Mouse (Mus musculus) MEL (cell line): ENCODE measurements around the gene Drg1. TPM values are rescaled to one million over a fixed set of nuclear protein-coding genes. Genes with fewer than 3 reads are reported as not detected.
A peak's percentile ranks its signal among the peaks of the same experiment; 100 is the strongest.

Experiments
- DNase-seq: peaks from one replicate; pipeline ENCODE4 v3.0.0; 2011; ENCODE audit warnings: low read depth, low spot score
- H3K27ac ChIP-seq: 2 replicates; pipeline ENCODE4 v1.5.1; 2012; ENCODE audit warnings: low read depth, mild to moderate bottlenecking, control low read depth, low read length, moderate library complexity; ENCODE audit not compliant: control insufficient read depth
- H3K27me3 ChIP-seq, 2 experiments: fragments of 150-350 bp in 1 of 2; sonication (generic) in 1 of 2; 2 replicates each; pipeline ENCODE4 v1.6.1; 2012; ENCODE audit warnings: low read length in 2 of 2, mild to moderate bottlenecking in 2 of 2, improper control_type of control experiment in 1 of 2, moderate library complexity in 1 of 2; ENCODE audit not compliant: insufficient read depth in 2 of 2, control insufficient read depth in 1 of 2
- H3K36me3 ChIP-seq, 2 experiments: 2 replicates each; pipeline ENCODE4 v1.6.1; 2012 to 2014; ENCODE audit warnings: low read length in 2 of 2, improper control_type of control experiment in 1 of 2, inconsistent platforms in 1 of 2, mild to moderate bottlenecking in 1 of 2; ENCODE audit not compliant: insufficient read depth in 2 of 2, control insufficient read depth in 1 of 2
- H3K4me1 ChIP-seq, 2 experiments: fragments of 150-350 bp in 1 of 2; sonication (generic) in 1 of 2; 2 replicates each; pipeline ENCODE4 v1.6.1; 2012; ENCODE audit warnings: low read length in 2 of 2, improper control_type of control experiment in 1 of 2, mild to moderate bottlenecking in 1 of 2; ENCODE audit not compliant: insufficient read depth in 2 of 2, control insufficient read depth in 1 of 2
- H3K4me3 ChIP-seq, 2 experiments: fragments of 150-350 bp in 1 of 2; sonication (generic) in 1 of 2; 2 replicates each; pipeline ENCODE4 v1.5.1; 2012; ENCODE audit warnings: low read depth in 2 of 2, low read length in 2 of 2, mild to moderate bottlenecking in 2 of 2, moderate library complexity in 2 of 2, control low read depth in 1 of 2, improper control_type of control experiment in 1 of 2; ENCODE audit not compliant: control insufficient read depth in 1 of 2, insufficient read depth in 1 of 2
- H3K79me2 ChIP-seq: 2 replicates; pipeline ENCODE4 v1.6.1; 2012; ENCODE audit warnings: mild to moderate bottlenecking, low read length, moderate library complexity; ENCODE audit not compliant: control insufficient read depth, poor library complexity, insufficient read depth
- H3K9ac ChIP-seq: 2 replicates; pipeline ENCODE4 v1.6.1; 2012; ENCODE audit warnings: low read depth, mild to moderate bottlenecking, control low read depth, low read length, moderate library complexity; ENCODE audit not compliant: control insufficient read depth, poor library complexity, severe bottlenecking
- H3K9me3 ChIP-seq: fragments of 150-350 bp; sonication (generic); replicated peaks from 2 replicates; pipeline ENCODE4 v1.6.1; 2012; ENCODE audit warnings: mild to moderate bottlenecking, low read length, improper control_type of control experiment, moderate library complexity; ENCODE audit not compliant: insufficient read depth
- BHLHE40 ChIP-seq: IDR thresholded peaks from 2 replicates; pipeline ENCODE4 v1.6.1; 2012; ENCODE audit warnings: low read depth, mild to moderate bottlenecking, inconsistent platforms, low read length, improper control_type of control experiment, borderline replicate concordance
- CHD1 ChIP-seq: IDR thresholded peaks from 2 replicates; pipeline ENCODE4 v1.6.1; 2012; ENCODE audit warnings: low read depth, mild to moderate bottlenecking, inconsistent platforms, low read length, improper control_type of control experiment
- CTCF ChIP-seq, 3 experiments: IDR thresholded peaks in 2 of 3; conservative IDR thresholded peaks in 1 of 3; 2 replicates each; pipeline ENCODE4 v1.5.1; 2011 to 2012; ENCODE audit warnings: low read length in 3 of 3, low read depth in 2 of 3, mild to moderate bottlenecking in 2 of 3, improper control_type of control experiment in 1 of 3, inconsistent platforms in 1 of 3, mixed read lengths in 1 of 3, moderate library complexity in 1 of 3; ENCODE audit not compliant: control insufficient read depth in 1 of 3, insufficient read depth in 1 of 3, poor library complexity in 1 of 3, severe bottlenecking in 1 of 3
- EP300 ChIP-seq, 2 experiments: IDR thresholded peaks; 2 replicates each; pipeline ENCODE4 v1.6.1; 2011; ENCODE audit warnings: improper control_type of control experiment in 2 of 2, low read length in 2 of 2, low read depth in 1 of 2, mild to moderate bottlenecking in 1 of 2
- ETS1 ChIP-seq: IDR thresholded peaks from 2 replicates; pipeline ENCODE4 v1.6.1; 2012; ENCODE audit warnings: low read depth, mild to moderate bottlenecking, inconsistent platforms, low read length, improper control_type of control experiment, moderate library complexity
- GABPA ChIP-seq: IDR thresholded peaks from 2 replicates; pipeline ENCODE4 v1.6.1; 2012; ENCODE audit warnings: low read depth, mild to moderate bottlenecking, inconsistent platforms, low read length, improper control_type of control experiment, moderate library complexity
- GATA1 ChIP-seq: IDR thresholded peaks from 2 replicates; pipeline ENCODE4 v1.6.1; 2011; ENCODE audit warnings: low read depth, low read length, improper control_type of control experiment
- KAT2A ChIP-seq: conservative IDR thresholded peaks from 2 replicates; pipeline ENCODE4 v1.6.1; 2012; ENCODE audit warnings: low read depth, low read length, improper control_type of control experiment, inconsistent platforms
- MAFK ChIP-seq: IDR thresholded peaks from 2 replicates; pipeline ENCODE4 v1.6.1; 2011; ENCODE audit warnings: low read depth, mild to moderate bottlenecking, low read length, improper control_type of control experiment, borderline replicate concordance
- MAX ChIP-seq: IDR thresholded peaks from 2 replicates; pipeline ENCODE4 v1.6.1; 2011; ENCODE audit warnings: low read length, improper control_type of control experiment
- MEF2A ChIP-seq: IDR thresholded peaks from 2 replicates; pipeline ENCODE4 v1.6.1; 2014; ENCODE audit warnings: low read depth, mild to moderate bottlenecking, inconsistent platforms, low read length, improper control_type of control experiment; ENCODE audit not compliant: poor library complexity, insufficient replicate concordance, severe bottlenecking; ENCODE audit errors: extremely low read depth
- MXI1 ChIP-seq: IDR thresholded peaks from 2 replicates; pipeline ENCODE4 v1.6.1; 2011; ENCODE audit warnings: mild to moderate bottlenecking, low read depth, low read length, improper control_type of control experiment
- MYC ChIP-seq: IDR thresholded peaks from 2 replicates; pipeline ENCODE4 v1.6.1; 2011; ENCODE audit warnings: low read depth, mild to moderate bottlenecking, low read length, improper control_type of control experiment, moderate library complexity
- NELFE ChIP-seq: IDR thresholded peaks from 2 replicates; pipeline ENCODE4 v1.6.1; 2011; ENCODE audit warnings: low read depth, low read length, improper control_type of control experiment
- NRF1 ChIP-seq: IDR thresholded peaks from 2 replicates; pipeline ENCODE4 v1.6.1; 2014; ENCODE audit warnings: low read depth, mild to moderate bottlenecking, inconsistent platforms, low read length, improper control_type of control experiment, moderate library complexity; ENCODE audit not compliant: poor library complexity, insufficient read depth, severe bottlenecking
- POLR2A ChIP-seq, 2 experiments: IDR thresholded peaks; 2 replicates each; pipeline ENCODE4 v1.6.1; 2011 to 2012; ENCODE audit warnings: low read length in 2 of 2, mild to moderate bottlenecking in 2 of 2, control low read depth in 1 of 2, improper control_type of control experiment in 1 of 2, low read depth in 1 of 2, moderate library complexity in 1 of 2; ENCODE audit not compliant: control insufficient read depth in 1 of 2, insufficient read depth in 1 of 2, poor library complexity in 1 of 2
- POLR2AphosphoS2 ChIP-seq: IDR thresholded peaks from 2 replicates; pipeline ENCODE4 v1.6.1; 2011; ENCODE audit warnings: low read length, improper control_type of control experiment
- RCOR1 ChIP-seq: IDR thresholded peaks from 2 replicates; pipeline ENCODE4 v1.6.1; 2012; ENCODE audit warnings: low read depth, mild to moderate bottlenecking, inconsistent platforms, low read length, improper control_type of control experiment
- SIN3A ChIP-seq: IDR thresholded peaks from 2 replicates; pipeline ENCODE4 v1.6.1; 2012; ENCODE audit warnings: low read length, improper control_type of control experiment, inconsistent platforms
- SMC3 ChIP-seq: IDR thresholded peaks from 2 replicates; pipeline ENCODE4 v1.6.1; 2011; ENCODE audit warnings: low read depth, low read length, improper control_type of control experiment
- TAL1 ChIP-seq: IDR thresholded peaks from 2 replicates; pipeline ENCODE4 v1.6.1; 2012; ENCODE audit warnings: mild to moderate bottlenecking, inconsistent platforms, low read length, moderate library complexity, mixed read lengths
- TBP ChIP-seq: IDR thresholded peaks from 2 replicates; pipeline ENCODE4 v1.8.0; 2011; ENCODE audit warnings: low read depth, low read length, improper control_type of control experiment
- TCF12 ChIP-seq: IDR thresholded peaks from 2 replicates; pipeline ENCODE4 v1.6.1; 2014; ENCODE audit warnings: low read depth, mild to moderate bottlenecking, inconsistent platforms, low read length, improper control_type of control experiment, moderate library complexity
- UBTF ChIP-seq: IDR thresholded peaks from 2 replicates; pipeline ENCODE4 v1.6.1; 2012; ENCODE audit warnings: low read depth, mild to moderate bottlenecking, inconsistent platforms, low read length, improper control_type of control experiment, moderate library complexity, borderline replicate concordance; ENCODE audit not compliant: insufficient read depth
- USF1 ChIP-seq: IDR thresholded peaks from 2 replicates; pipeline ENCODE4 v1.6.1; 2014; ENCODE audit warnings: low read depth, mild to moderate bottlenecking, inconsistent platforms, low read length, improper control_type of control experiment, moderate library complexity
- ZC3H11A ChIP-seq: IDR thresholded peaks from 2 replicates; pipeline ENCODE4 v1.6.1; 2012; ENCODE audit warnings: low read depth, mild to moderate bottlenecking, inconsistent platforms, low read length, improper control_type of control experiment
- ZKSCAN1 ChIP-seq: IDR thresholded peaks from 2 replicates; pipeline ENCODE4 v1.6.1; 2012; ENCODE audit warnings: low read depth, mild to moderate bottlenecking, inconsistent platforms, low read length, improper control_type of control experiment, moderate library complexity
- ZNF384 ChIP-seq: IDR thresholded peaks from 2 replicates; pipeline ENCODE4 v1.6.1; 2012; ENCODE audit warnings: low read depth, mild to moderate bottlenecking, inconsistent platforms, low read length, improper control_type of control experiment
- polyA plus RNA-seq, 2 experiments: library from polyadenylated mRNA; stranded (reverse) in 1 of 2; unstranded in 1 of 2; fragments of >175 nt in 1 of 2; fragments of >200 nt in 1 of 2; gene quantifications; 2 replicates each; pipeline versions ENCODE4 v1.2.1 to v1.2.4; 2012; ENCODE audit warnings: low replicate concordance in 2 of 2, low read depth in 1 of 2; ENCODE audit not compliant: insufficient read length in 2 of 2, insufficient read depth in 1 of 2, missing spikeins in 1 of 2
- total RNA-seq: library from RNA; depleted of rRNA; stranded (reverse); fragments of 300-350 nt; gene quantifications from 2 replicates; pipeline ENCODE4 v1.2.3, GENCODE M21; 2012

Gene Drg1
- total and polyA plus RNA-seq, 3 experiments = 161 to 1,664 (median 212) TPM

GRCm38 (mm10) chr11:3289803-3290639 is 23.8 kb upstream of the Drg1 start (continued):
- TF ChIP-seq MEF2A (no peak), ZC3H11A (no peak), GABPA (no peak), ZNF384 (peak; percentile 84), MXI1 (peak; percentile 88), POLR2AphosphoS2 (peak; percentile 71), TAL1 (no peak), ETS1 (0 out of 2 replicates have a peak, but pooled peaks have one; percentile 25), USF1 (no peak), SMC3 (peak; percentile 61), GATA1 (no peak), MYC (peak; percentile 54; the same call in 1 of the 2 replicates), MAX (peak; percentile 63), UBTF (no peak), RCOR1 (no peak), BHLHE40 (peak; percentile 77; the same call in 1 of the 2 replicates), SIN3A (peak; percentile 64), NELFE (peak; percentile 76; the same call in 1 of the 2 replicates), EP300 (IDR thresholded peaks at IDR 0.05; ENCODE audit: low read depth in 1 of 2, low read length in 2 of 2) (peak in 1 of 2 experiments; percentile 39; a peak in 1 of 4 replicates), CTCF (IDR thresholded peaks at IDR 0.05 in 2 of 3, conservative IDR thresholded peaks at IDR 0.05 in 1 of 3; ENCODE audit: control insufficient read depth in 1 of 3, insufficient read depth in 1 of 3, low read depth in 2 of 3, low read length in 3 of 3, poor library complexity in 1 of 3, severe bottlenecking in 1 of 3) (peak; percentile 66 to 94 (median 86); a peak in 5 of 6 replicates), MAFK (no peak)

GRCm38 (mm10) chr11:3289302-3289802 is 23.1 kb upstream of the Drg1 start:
- Histone ChIP-seq H3K79me2 (peaks cover 53% of the 10 kb centered on the region), H3K9me3 (no peaks in the 10 kb centered on the region), H3K27me3 (no peaks in the 10 kb centered on the region), H3K4me3 (peak overlapping the region; percentile 67 to 90), H3K9ac (peak overlapping the region; percentile 98), H3K36me3 (peaks cover 4 to 23% of the 10 kb centered on the region in 2 experiments), H3K4me1 (peaks cover 3 to 35% of the 10 kb centered on the region in 2 experiments), H3K27ac (peak overlapping the region; percentile 89)
- DNase-seq = peak; percentile 92
- TF ChIP-seq UBTF (no peak), NELFE (peak; percentile 9), CHD1 (no peak), NRF1 (no peak), POLR2A (IDR thresholded peaks at IDR 0.05; ENCODE audit: control insufficient read depth in 1 of 2, insufficient read depth in 1 of 2, low read depth in 1 of 2, low read length in 2 of 2, poor library complexity in 1 of 2) (0 out of 4 replicates have a peak, but pooled peaks of 1 of the 2 experiments have one; percentile 4), BHLHE40 (peak; percentile 88), TBP (no peak), CTCF (IDR thresholded peaks at IDR 0.05 in 2 of 3, conservative IDR thresholded peaks at IDR 0.05 in 1 of 3; ENCODE audit: control insufficient read depth in 1 of 3, insufficient read depth in 1 of 3, low read depth in 2 of 3, low read length in 3 of 3, poor library complexity in 1 of 3, severe bottlenecking in 1 of 3) (no peak), TCF12 (0 out of 2 replicates have a peak, but pooled peaks have one; percentile 2), SIN3A (no peak), KAT2A (no peak), USF1 (no peak), MAFK (no peak), ZKSCAN1 (no peak)
